Mouse (Mus musculus) frontal cortex, postnatal 10 days (tissue): ENCODE measurements around the gene Wdr83os.

Source experiments
- DNase-seq, 2 experiments: peaks; one replicate each; pipeline ENCODE4 v3.0.0; 2022; ENCODE audit warnings: low spot score in 2 of 2, mixed read lengths in 1 of 2

Wdr83os gene

DNA sequence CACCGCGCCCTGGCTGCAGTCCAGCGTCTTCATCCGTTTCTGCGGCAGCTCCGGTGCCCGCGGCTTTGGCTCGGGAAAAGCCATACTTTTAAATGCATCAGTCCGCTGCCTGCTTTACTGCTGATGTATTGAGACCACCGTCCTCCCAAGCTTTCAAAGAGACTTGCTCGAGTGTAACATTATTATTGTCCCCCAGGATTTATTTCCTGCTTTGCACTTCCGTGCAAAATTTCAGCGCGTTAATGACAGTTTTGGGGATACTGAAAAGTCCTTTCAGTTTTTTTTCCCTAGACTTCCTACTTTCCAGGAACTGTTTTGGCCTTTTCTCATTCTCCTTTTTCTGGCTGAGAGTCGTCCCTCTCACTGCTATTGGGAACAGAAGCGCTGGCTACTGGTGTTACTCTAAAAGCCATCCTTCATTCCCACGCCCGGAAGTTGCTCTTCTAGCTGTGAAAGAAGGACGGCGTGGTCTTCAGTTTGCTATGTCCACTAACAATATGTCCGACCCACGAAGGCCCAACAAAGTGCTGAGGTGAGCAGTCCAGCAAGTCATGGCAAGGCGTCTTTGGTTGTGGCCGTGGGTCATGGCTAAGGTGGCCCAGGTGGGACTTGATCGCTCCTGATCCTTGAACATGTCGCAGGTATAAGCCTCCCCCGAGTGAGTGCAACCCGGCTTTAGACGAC, at the start of gene Wdr83os:
Gene Wdr83os, plus strand, starts transcription at position 209 of the 684 bp plus-strand sequence.
- DNase-seq = peak in 1 of 2 experiments; percentile 50

- DNase-seq = no peak
These were observed 47.8 kb upstream of the Wdr83os start for GRCm38 (mm10) chr8:85032622-85033311.

DNA sequence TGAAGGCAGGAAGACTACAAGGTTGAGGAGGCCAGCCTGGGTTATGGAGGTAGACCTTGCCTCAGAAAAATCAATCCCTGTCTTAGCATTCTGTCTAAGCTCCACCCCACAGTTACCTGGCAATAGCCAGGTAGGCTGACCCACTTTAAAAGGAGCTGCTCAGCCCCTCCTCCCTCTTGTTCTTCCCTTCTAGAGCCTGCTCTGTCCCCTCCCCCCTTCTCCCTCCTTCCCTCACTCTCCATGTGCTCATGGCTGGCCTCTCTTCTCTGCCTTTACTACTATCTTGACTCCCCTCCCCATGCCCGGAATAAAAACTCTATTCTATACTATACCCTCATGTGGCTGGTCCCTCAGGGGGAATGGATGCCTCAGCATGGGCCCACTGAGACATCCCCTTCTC, 46.7 kb upstream of the Wdr83os start:
- no peak for DNase-seq

DNA sequence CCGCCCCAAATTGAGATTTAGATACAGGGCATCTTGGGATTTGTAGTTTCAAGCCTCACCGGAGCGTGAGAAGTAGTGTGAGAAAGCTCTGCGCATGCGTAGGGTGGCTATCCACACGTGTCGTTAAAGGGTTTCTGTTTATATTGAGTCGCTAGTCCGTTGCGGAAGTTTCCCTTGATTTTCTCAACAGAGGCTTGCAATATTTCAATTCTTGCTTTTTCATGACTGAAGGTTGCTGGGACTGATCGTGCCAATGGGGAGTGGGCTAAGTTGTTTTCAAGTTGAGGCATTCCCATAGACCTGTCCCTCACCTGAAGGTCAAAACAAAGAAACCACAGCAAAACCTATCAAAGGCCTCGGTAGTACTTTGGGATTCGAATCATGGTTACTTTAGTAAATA, 45.8 kb upstream of the Wdr83os start:
- peak; percentile 67 for DNase-seq

DNA sequence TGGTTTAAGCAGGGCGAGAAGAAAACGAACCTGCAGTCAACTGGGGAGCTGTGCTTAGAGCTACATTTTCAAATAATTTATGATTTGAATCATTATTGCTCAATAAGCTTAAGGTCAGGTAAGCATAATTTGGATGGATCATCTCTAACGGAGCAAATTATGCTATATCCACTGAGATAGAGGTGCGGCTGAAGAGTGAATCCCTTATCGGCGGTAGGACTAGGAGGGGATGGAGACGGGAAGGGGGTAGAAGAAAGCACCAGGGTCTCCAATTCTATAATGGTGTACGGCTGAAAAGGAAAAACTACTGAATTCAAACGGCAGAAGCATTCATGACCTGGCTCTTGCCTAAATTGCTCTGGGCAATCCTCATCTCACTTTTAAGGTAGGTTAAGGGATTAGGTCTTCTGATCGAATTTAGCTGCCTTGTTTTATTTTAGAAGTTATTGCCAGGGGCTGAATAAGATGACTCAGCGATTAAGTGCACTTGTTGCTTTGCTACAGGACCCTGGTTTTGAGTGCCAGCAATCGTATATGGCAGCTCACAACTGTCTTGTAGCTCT, 45.3 kb upstream of the Wdr83os start:
- no peak for DNase-seq

DNA sequence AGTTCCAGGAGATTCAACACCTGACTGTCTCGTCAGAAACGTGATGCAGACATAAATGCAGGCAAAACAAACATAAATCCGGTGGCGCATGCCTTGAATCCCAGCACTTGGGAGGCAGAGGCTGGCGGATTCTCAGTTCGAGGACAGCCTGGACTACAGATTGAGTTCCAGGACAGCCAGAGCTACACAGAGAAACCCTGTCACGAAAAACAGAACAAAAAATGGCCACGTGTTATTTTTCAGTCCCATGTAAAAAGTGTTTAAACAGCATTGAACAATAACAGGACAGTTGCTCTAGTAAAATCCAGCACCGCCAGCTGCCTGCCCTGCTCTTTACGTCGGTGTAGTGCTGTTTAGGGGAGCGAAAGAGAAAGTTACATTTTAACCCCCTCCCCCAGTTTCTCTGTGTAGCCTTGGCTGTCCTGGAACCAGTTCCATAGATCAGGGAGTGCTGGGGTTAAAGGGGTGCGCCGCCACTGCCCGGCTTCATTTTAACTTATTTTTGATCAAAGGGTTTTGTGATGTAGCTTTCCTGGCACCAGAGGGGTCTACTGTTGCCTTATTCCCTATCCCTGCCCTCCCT, 44.7 kb upstream of the Wdr83os start:
- DNase-seq = no peak

- DNase-seq = no peak
These were observed 44.2 kb upstream of the Wdr83os start for GRCm38 (mm10) chr8:85036381-85036717.

- DNase-seq = peak; percentile 88 to 91
These were observed 43.7 kb upstream of the Wdr83os start, which contains the start of gene Tnpo2 for GRCm38 (mm10) chr8:85036718-85037365. Gene Tnpo2 (plus strand): TSS chr8:85036915.

GRCm38 (mm10) chr8:85037366-85037680, 43.2 kb upstream of the Wdr83os start:
- DNase-seq = no peak

DNA sequence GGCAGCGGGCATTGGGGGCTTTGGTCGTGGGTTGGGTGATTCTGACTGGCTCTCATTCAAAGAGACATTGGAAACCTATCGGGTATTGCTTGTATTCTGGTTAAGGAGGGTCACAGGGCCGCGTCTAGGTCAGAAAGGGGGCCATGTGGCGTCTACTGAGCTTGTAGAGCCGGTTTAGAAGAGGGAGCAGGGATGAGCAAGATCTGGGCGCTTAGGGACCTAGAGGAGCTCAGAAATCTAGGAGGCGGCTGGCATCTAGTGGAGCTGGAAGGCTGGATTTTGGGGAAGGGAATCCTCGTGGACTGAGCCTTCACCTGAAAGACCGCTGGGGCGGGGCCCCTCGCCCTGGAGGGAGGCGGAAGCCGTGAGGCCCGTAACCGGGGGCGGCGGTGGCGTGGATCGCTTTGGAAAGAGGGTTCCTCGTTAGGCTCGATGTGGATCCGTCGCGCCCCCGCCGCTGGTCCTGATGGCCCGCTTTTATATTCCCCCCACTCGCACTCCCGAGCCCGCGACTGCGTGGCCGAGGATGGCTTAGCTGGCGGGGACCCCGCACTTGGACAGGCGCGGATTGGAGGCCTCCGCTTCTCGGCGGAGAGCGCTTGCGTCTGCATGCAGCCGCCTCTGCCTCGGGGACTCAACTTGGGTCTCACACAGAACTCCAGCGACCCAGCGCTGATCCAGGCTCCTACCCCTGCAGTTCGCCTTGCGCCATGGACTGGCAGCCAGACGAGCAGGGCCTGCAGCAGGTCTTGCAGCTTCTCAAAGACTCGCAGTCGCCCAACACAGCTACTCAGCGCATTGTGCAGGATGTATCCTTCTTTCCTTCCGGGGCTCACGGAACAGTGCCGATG, 42.6 kb upstream of the Wdr83os start:
- DNase-seq = peak in 1 of 2 experiments; percentile 52

GRCm38 (mm10) chr8:85043619-85044018, 36.9 kb upstream of the Wdr83os start:
- no peak for DNase-seq

DNA sequence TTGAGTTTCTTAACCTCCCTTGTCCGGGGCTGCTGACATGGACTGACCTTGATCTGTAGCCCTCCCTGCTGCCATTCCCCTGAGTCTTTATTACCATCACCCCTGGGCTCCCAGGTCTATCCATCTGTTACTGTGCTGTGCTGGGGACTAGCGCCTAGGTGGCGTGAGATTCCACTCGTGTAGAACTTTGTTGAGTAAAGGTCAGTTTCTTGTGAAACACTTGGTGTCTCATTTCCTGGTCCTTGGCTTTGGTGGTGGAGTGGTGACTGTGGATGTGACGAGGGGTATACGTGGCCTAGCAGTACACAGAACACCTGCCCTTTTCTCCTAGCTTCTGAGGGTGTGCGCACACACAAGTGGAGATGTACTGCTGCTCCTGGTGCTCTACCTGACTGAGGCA, 23.2 kb upstream of the Wdr83os start:
- no peak for DNase-seq

DNA sequence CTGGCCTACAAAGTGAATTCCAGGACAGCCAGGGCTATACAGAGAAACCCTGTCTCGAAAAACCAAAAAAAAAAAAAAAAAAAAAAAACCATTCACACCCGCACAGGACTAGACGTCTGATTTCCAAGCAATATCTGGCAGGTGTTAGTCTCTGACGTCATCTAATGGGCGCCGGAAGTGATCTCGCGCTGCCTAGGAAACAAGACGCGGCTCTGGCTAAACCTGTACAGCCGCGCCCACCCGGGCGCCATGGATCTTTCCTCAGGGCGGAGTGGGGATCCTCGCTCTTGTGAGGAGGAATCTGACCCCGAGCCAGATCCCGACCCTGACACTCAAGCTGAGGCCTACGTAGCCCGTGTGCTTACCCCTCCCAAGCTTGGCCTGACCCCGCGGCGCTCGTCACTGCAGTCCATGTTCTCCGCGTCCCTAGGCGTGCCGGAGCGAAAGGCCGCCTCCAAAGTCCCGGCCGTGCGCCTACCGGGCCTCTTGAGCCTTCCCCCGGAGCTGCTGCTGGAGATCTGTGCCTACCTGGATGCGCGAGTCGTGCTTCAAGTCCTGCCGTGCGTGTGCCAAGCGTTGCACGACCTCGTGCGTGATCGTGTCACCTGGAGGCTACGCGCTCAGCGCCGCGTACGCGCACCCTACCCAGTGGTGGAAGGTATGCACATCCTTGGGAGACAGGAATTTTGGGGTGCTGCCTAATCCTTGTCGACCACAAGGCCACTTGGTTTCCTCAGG, 20.5 kb upstream of the Wdr83os start, which contains the start of gene Fbxw9:
Gene Fbxw9, plus strand, starts transcription at position 177 of the 738 bp plus-strand sequence.
- DNase-seq = peak; percentile 88

DNA sequence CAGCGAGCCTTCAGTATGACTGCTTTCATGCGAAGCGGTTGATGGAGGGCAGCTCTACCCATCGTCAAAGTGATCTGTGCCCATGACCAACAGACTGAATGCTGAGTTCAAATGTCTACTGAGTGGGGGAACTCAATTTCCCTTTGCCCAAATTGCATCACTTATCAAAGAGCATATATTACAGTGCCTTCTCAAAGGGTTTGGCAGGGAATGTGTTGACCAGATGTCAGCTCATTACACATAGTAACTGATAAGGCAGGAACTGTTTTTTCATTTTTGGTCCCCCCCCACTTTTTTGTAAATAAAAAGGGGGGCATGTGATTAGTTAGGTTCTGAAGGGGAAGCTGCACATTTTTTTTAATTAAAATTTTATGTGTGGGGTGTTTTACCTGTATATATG, 17.9 kb upstream of the Wdr83os start:
- no peak for DNase-seq

DNA sequence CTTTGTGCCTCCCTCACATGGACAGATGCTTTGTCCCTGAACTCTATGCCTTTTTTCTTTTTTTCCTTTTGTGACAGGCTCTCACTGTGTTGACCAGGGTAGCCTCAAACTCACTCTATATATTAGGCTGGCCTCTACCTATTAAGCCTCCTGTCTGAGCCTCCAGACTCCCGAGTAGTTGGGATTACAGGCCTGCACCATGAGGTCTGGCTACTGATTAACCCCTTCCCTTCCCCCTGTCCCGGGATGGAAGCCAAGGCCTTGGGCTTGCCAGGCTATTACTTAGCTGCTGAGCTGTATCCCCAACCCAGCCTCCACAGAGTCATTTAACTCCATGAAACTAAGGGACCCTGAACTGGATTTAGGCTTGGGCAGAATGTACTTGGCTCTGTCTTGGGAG, 15.3 kb upstream of the Wdr83os start:
- no peak for DNase-seq

DNA sequence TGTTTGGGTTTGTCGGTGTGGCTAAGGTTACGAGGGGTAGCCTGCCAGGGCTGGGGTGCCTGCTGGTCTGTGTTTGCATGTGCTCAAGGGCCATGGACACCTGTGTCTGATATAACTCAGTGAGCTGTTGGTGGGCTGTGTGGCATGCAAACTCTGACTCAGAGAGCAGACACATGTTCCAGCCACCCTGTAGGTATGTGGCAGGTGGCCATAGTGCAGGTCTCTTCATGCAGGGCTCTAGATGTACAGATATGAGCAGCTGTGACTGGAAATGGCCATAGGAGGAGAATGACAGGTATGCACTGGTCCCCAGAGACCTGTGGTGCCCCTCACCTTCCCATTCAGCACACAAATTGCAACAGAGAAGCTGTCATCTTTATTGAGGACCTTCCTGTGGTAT, 13.4 kb upstream of the Wdr83os start:
- no peak for DNase-seq

DNA sequence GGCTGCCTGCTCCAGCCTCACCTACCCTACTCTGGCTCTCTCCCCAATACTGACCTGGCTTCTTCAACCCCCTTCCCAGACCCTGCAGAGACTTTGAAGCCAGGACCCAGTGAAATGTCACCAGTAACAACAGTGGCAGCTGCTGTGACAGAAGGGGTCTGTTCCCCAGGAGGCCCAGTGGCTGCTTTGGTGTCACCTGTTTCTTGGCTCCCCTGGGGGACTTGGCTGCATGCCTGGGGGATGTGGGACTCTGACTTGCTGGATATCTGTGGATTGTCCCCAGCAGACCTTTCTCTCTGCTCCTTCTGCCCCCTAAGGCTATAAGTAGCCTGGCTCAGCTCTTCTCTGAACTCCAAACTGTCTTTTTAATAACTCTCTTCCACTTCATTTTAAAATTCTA, 12.6 kb upstream of the Wdr83os start, which contains the start of gene Gm5741:
Gene Gm5741, minus strand, starts transcription at position 1 of the 400 bp plus-strand sequence.
- DNase-seq = no peak

GRCm38 (mm10) chr8:85071041-85071440, 9.5 kb upstream of the Wdr83os start:
- DNase-seq = no peak

GRCm38 (mm10) chr8:85071514-85072281, 8.8 kb upstream of the Wdr83os start, which contains the start of gene Dhps:
Gene Dhps (plus strand): TSS chr8:85071757.
- peak; percentile 88 to 91 for DNase-seq
